Mouse (Mus musculus) liver, postnatal 0 days (tissue): ENCODE results near the gene Cox7a2l. TPM values are rescaled to one million over a fixed set of nuclear protein-coding genes. Genes with fewer than 3 reads are reported as not detected.

Source experiments
- ATAC-seq: fragments of 200-750 bp; cut with Nextera tagmentation; 2 replicates; pipeline ENCODE4 v1.8.0; 2017; ENCODE audit warnings: mild to moderate bottlenecking, moderate library complexity
- DNase-seq: peaks from one replicate; pipeline ENCODE4 v3.0.0-alpha.2; 2016
- H3K27ac ChIP-seq: fragments of 300-500 bp; sonication (generic); 2 replicates; pipeline ENCODE4 v1.5.1; 2014; ENCODE audit warnings: antibody characterized with exemption, moderate library complexity, mild to moderate bottlenecking, low read depth
- H3K27me3 ChIP-seq: fragments of 300-500 bp; sonication (generic); 2 replicates; pipeline ENCODE4 v1.6.1; 2014; ENCODE audit warnings: low read length, control low read depth, mixed read lengths; ENCODE audit not compliant: insufficient read depth
- H3K36me3 ChIP-seq: fragments of 300-500 bp; sonication (generic); replicated peaks from 2 replicates; pipeline ENCODE4 v1.6.1; 2014; ENCODE audit warnings: mild to moderate bottlenecking, control low read depth, low read length, moderate library complexity, mixed read lengths; ENCODE audit not compliant: insufficient read depth
- H3K4me1 ChIP-seq: fragments of 300-500 bp; sonication (generic); 2 replicates; pipeline ENCODE4 v1.6.1; 2014; ENCODE audit warnings: antibody characterized with exemption, mild to moderate bottlenecking, control low read depth; ENCODE audit not compliant: insufficient read depth
- H3K4me2 ChIP-seq: fragments of 300-500 bp; sonication (generic); 2 replicates; pipeline ENCODE4 v1.6.1; 2014; ENCODE audit warnings: low read depth, mild to moderate bottlenecking, low read length, moderate library complexity, mixed read lengths
- H3K4me3 ChIP-seq: fragments of 300-500 bp; sonication (generic); 2 replicates; pipeline ENCODE4 v1.5.1; 2014; ENCODE audit warnings: low read depth, low read length
- H3K9ac ChIP-seq: fragments of 300-500 bp; sonication (generic); replicated peaks from 2 replicates; pipeline ENCODE4 v1.6.1; 2014; ENCODE audit warnings: mild to moderate bottlenecking, moderate library complexity
- H3K9me3 ChIP-seq: fragments of 300-500 bp; sonication (generic); 2 replicates; pipeline ENCODE4 v1.6.1; 2016; ENCODE audit warnings: mild to moderate bottlenecking, control low read depth, low read length, mixed read lengths
- CTCF ChIP-seq: sonication (generic); IDR thresholded peaks from 2 replicates; pipeline ENCODE4 v1.5.1; 2016; ENCODE audit warnings: antibody characterized with exemption, low read depth
- EP300 ChIP-seq: IDR thresholded peaks from 2 replicates; pipeline ENCODE4 v1.6.1; 2016; ENCODE audit warnings: antibody characterized with exemption, low read depth, mild to moderate bottlenecking
- WGBS: fragments of 180-500 bp; shearing (Covaris S2); extraction: QIAGEN DNeasy Blood & Tissue Kit; methylation state at CpG from one replicate; pipeline ENCODE4 v1.1.7; 2014; ENCODE audit not compliant: insufficient replicate concordance; 5-methylcytosine and 5-hydroxymethylcytosine counted together
- polyA plus RNA-seq: library from polyadenylated mRNA; unstranded; fragments of >200 nt; fragmentation: Nextera tagmentation; extraction: Ambion mirVana; gene quantifications from 2 replicates; pipeline ENCODE4 v1.2.1, GENCODE M21; 2015

Gene Cox7a2l
- polyA plus RNA-seq, 1 experiment from 2014 or later: 112 TPM

- Histone ChIP-seq H3K4me2 (no peak overlapping the region), H3K27ac (no peak overlapping the region), H3K4me1 (no peaks in the 10 kb centered on the region), H3K27me3 (no peaks in the 10 kb centered on the region), H3K9me3 (no peaks in the 10 kb centered on the region), H3K4me3 (no peak overlapping the region), H3K36me3 (no peaks in the 10 kb centered on the region), H3K9ac (no peak overlapping the region)
- no peak for TF ChIP-seq CTCF
- ATAC-seq (no peak), DNase-seq (no peak)
- 61% methylated on average over 11 of the region's 11 CpGs for WGBS
Measured at GRCm38 (mm10) chr17:83555836-83556235, 38.7 kb upstream of the Cox7a2l start.

GRCm38 (mm10) chr17:83554997-83555396 lies 37.9 kb upstream of the Cox7a2l start:
- no peak for ATAC-seq
- no peaks in the 10 kb centered on the region for H3K36me3 ChIP-seq
- H3K9ac ChIP-seq: no peak overlapping the region
- no peaks in the 10 kb centered on the region for H3K27me3 ChIP-seq
- TF ChIP-seq EP300 (no peak), CTCF (no peak)
- no peaks in the 10 kb centered on the region for H3K4me1 ChIP-seq
- H3K27ac ChIP-seq: no peak overlapping the region
- H3K9me3 ChIP-seq: no peaks in the 10 kb centered on the region
- DNase-seq: no peak
- 83% methylated on average over 7 of the region's 7 CpGs for WGBS
- H3K4me3 ChIP-seq: no peak overlapping the region
- H3K4me2 ChIP-seq: no peak overlapping the region

- no peak overlapping the region for H3K27ac ChIP-seq
- H3K9ac ChIP-seq: no peak overlapping the region
- H3K4me3 ChIP-seq: no peak overlapping the region
- H3K27me3 ChIP-seq: peaks cover 6% of the 10 kb centered on the region; the same call in 1 of the 2 replicates
- no peaks in the 10 kb centered on the region for H3K36me3 ChIP-seq
- DNase-seq: peak; percentile 37
- no peak for ATAC-seq
- no peak overlapping the region for H3K4me2 ChIP-seq
- no peaks in the 10 kb centered on the region for H3K9me3 ChIP-seq
- peaks cover 9% of the 10 kb centered on the region for H3K4me1 ChIP-seq
- peak; percentile 36 for TF ChIP-seq CTCF
- no peak for TF ChIP-seq EP300
- 31% methylated on average over 12 of the region's 12 CpGs for WGBS
Measured at GRCm38 (mm10) chr17:83548501-83549233, 31.5 kb upstream of the Cox7a2l start.

- Histone ChIP-seq H3K36me3 (no peaks in the 10 kb centered on the region), H3K4me3 (no peak overlapping the region), H3K4me1 (peaks cover 9% of the 10 kb centered on the region), H3K9me3 (no peaks in the 10 kb centered on the region), H3K27me3 (peaks cover 6% of the 10 kb centered on the region; the same call in 1 of the 2 replicates), H3K27ac (no peak overlapping the region), H3K9ac (no peak overlapping the region), H3K4me2 (no peak overlapping the region)
- ATAC-seq (no peak), DNase-seq (no peak)
- TF ChIP-seq CTCF: no peak
- TF ChIP-seq EP300: no peak
- 67% methylated on average over 10 of the region's 10 CpGs for WGBS
Measured at GRCm38 (mm10) chr17:83547145-83547544, 30.0 kb upstream of the Cox7a2l start.

GRCm38 (mm10) chr17:83545756-83546742 lies 28.9 kb upstream of the Cox7a2l start:
- peak overlapping the region; percentile 41 for H3K4me3 ChIP-seq
- peak overlapping the region; percentile 46 for H3K9ac ChIP-seq
- DNase-seq: peak; percentile 32
- H3K9me3 ChIP-seq: no peaks in the 10 kb centered on the region
- no peaks in the 10 kb centered on the region for H3K36me3 ChIP-seq
- ATAC-seq: no peak
- WGBS: 18% methylated on average over 35 of the region's 35 CpGs
- peaks cover 9% of the 10 kb centered on the region for H3K4me1 ChIP-seq
- H3K27me3 ChIP-seq: peaks cover 6% of the 10 kb centered on the region; the same call in 1 of the 2 replicates
- no peak for TF ChIP-seq CTCF
- no peak for TF ChIP-seq EP300
- no peak overlapping the region for H3K27ac ChIP-seq
- H3K4me2 ChIP-seq: peak overlapping the region; percentile 61

GRCm38 (mm10) chr17:83545259-83545658 lies 28.1 kb upstream of the Cox7a2l start:
- Histone ChIP-seq H3K27ac (no peak overlapping the region), H3K4me2 (peak overlapping the region; percentile 61), H3K27me3 (peaks cover 6% of the 10 kb centered on the region; the same call in 1 of the 2 replicates), H3K9me3 (no peaks in the 10 kb centered on the region), H3K9ac (peak overlapping the region; percentile 46; the same call in 1 of the 2 replicates), H3K36me3 (no peaks in the 10 kb centered on the region), H3K4me1 (peaks cover 9% of the 10 kb centered on the region), H3K4me3 (peak overlapping the region; percentile 41)
- TF ChIP-seq EP300: no peak
- peak; percentile 27; the same call in 1 of the 2 replicates for TF ChIP-seq CTCF
- no peak for ATAC-seq
- no peak for DNase-seq
- 63% methylated on average over 6 of the region's 6 CpGs for WGBS
